Mouse (Mus musculus) intestine, embryonic 14.5 days (tissue): ENCODE measurements around the gene Ncor1. TPM values are rescaled to one million over a fixed set of nuclear protein-coding genes. Genes with fewer than 3 reads are reported as not detected.

ENCODE experiments used
- ATAC-seq: fragments of 200-750 bp; cut with Nextera tagmentation; replicated peaks from 2 replicates; pipeline ENCODE4 v1.8.0; 2017; ENCODE audit warnings: low read depth, moderate number of reproducible peaks, moderate TSS enrichment, moderate library complexity; ENCODE audit not compliant: low FRiP score, low TSS enrichment
- DNase-seq: peaks from one replicate; pipeline ENCODE4 v3.0.0-alpha.2; 2018; ENCODE audit warnings: low spot score
- H3K27ac ChIP-seq: fragments of 300-500 bp; sonication (generic); 2 replicates; pipeline ENCODE4 v1.5.1; 2014; ENCODE audit warnings: low read depth, mild to moderate bottlenecking, control low read depth
- H3K27me3 ChIP-seq: fragments of 300-500 bp; sonication (generic); replicated peaks from 2 replicates; pipeline ENCODE4 v1.6.1; 2014; ENCODE audit warnings: low read length, control low read depth; ENCODE audit not compliant: control insufficient read depth, insufficient read depth
- H3K36me3 ChIP-seq: fragments of 300-500 bp; sonication (generic); 2 replicates; pipeline ENCODE4 v1.6.1; 2014; ENCODE audit warnings: low read length, control low read depth; ENCODE audit not compliant: control insufficient read depth, insufficient read depth
- H3K4me1 ChIP-seq: fragments of 300-500 bp; sonication (generic); replicated peaks from 2 replicates; pipeline ENCODE4 v1.6.1; 2014; ENCODE audit warnings: low read length, control low read depth, mixed read lengths; ENCODE audit not compliant: control insufficient read depth, insufficient read depth
- H3K4me2 ChIP-seq: fragments of 300-500 bp; sonication (generic); 2 replicates; pipeline ENCODE4 v1.6.1; 2014; ENCODE audit warnings: low read length
- H3K4me3 ChIP-seq: fragments of 300-500 bp; sonication (generic); 2 replicates; pipeline ENCODE4 v1.5.1; 2014; ENCODE audit warnings: low read depth, low read length, control low read depth, mixed read lengths
- H3K9ac ChIP-seq: fragments of 300-500 bp; sonication (generic); 2 replicates; pipeline ENCODE4 v1.6.1; 2014; ENCODE audit warnings: mild to moderate bottlenecking, low read length
- H3K9me3 ChIP-seq: fragments of 300-500 bp; sonication (generic); 2 replicates; pipeline ENCODE4 v1.6.1; 2016; ENCODE audit warnings: low read length, control low read depth; ENCODE audit not compliant: control insufficient read depth
- WGBS: fragments of 180-500 bp; shearing (Covaris S2); extraction: QIAGEN DNeasy Blood & Tissue Kit; methylation state at CpG from one replicate; pipeline ENCODE4 v1.1.7; 2014; 5-methylcytosine and 5-hydroxymethylcytosine counted together
- polyA plus RNA-seq: library from polyadenylated mRNA; unstranded; fragments of >200 nt; fragmentation: Nextera tagmentation; extraction: Ambion mirVana; gene quantifications from 2 replicates; pipeline ENCODE4 v1.2.1, GENCODE M21; 2014

Gene Ncor1
- polyA plus RNA-seq, 1 experiment from 2014 or later = 158 TPM

GRCm38 (mm10) chr11:62456483-62457172 lies 1.7 kb downstream of the Ncor1 start:
- peak; percentile 82 for DNase-seq
- peak overlapping the region; percentile 98 for H3K9ac ChIP-seq
- peak overlapping the region; percentile 97 for H3K27ac ChIP-seq
- H3K4me3 ChIP-seq = peak overlapping the region; percentile 82
- H3K4me1 ChIP-seq = peaks cover 9% of the 10 kb centered on the region; the same call in 1 of the 2 replicates
- H3K4me2 ChIP-seq = peak overlapping the region; percentile 84
- H3K9me3 ChIP-seq = no peaks in the 10 kb centered on the region
- no peaks in the 10 kb centered on the region for H3K36me3 ChIP-seq
- under 1% methylated on average over 40 of the region's 42 CpGs for WGBS
- peak; percentile 74 for ATAC-seq
- no peaks in the 10 kb centered on the region for H3K27me3 ChIP-seq

- DNase-seq = no peak
- peak overlapping the region; percentile 97 for H3K27ac ChIP-seq
- 15% methylated on average over 3 of the region's 3 CpGs for WGBS
Observed at GRCm38 (mm10) chr11:62456021-62456482, 2.3 kb downstream of the Ncor1 start.

GRCm38 (mm10) chr11:62455193-62455592 lies 3.1 kb downstream of the Ncor1 start:
- Histone ChIP-seq H3K9me3 (no peaks in the 10 kb centered on the region), H3K4me3 (no peak overlapping the region), H3K4me1 (peaks cover 9% of the 10 kb centered on the region; the same call in 1 of the 2 replicates), H3K27me3 (no peaks in the 10 kb centered on the region), H3K4me2 (peak overlapping the region; percentile 84; the same call in 1 of the 2 replicates), H3K9ac (no peak overlapping the region), H3K27ac (no peak overlapping the region), H3K36me3 (peaks cover 7% of the 10 kb centered on the region; the same call in 1 of the 2 replicates)
- no peak for DNase-seq
- WGBS = 68% methylated on average over 1 of the region's 1 CpGs
- no peak for ATAC-seq

More at GRCm38 (mm10) chr11:62456021-62456482, 2.3 kb downstream of the Ncor1 start:
- peak overlapping the region; percentile 84 for H3K4me2 ChIP-seq
- H3K4me3 ChIP-seq = peak overlapping the region; percentile 82
- H3K36me3 ChIP-seq = 0 out of 2 replicates have a peak, but pooled peaks cover 1% of the 10 kb centered on the region
- H3K4me1 ChIP-seq = peaks cover 9% of the 10 kb centered on the region; the same call in 1 of the 2 replicates
- no peak for ATAC-seq
- peak overlapping the region; percentile 98 for H3K9ac ChIP-seq
- H3K27me3 ChIP-seq = no peaks in the 10 kb centered on the region
- no peaks in the 10 kb centered on the region for H3K9me3 ChIP-seq

GRCm38 (mm10) chr11:62448971-62449370 lies 9.4 kb downstream of the Ncor1 start:
- H3K9me3 ChIP-seq = no peaks in the 10 kb centered on the region
- H3K9ac ChIP-seq = no peak overlapping the region
- H3K4me2 ChIP-seq = no peak overlapping the region
- WGBS = 93% methylated on average over 6 of the region's 6 CpGs
- no peaks in the 10 kb centered on the region for H3K4me1 ChIP-seq
- H3K4me3 ChIP-seq = no peak overlapping the region
- ATAC-seq (no peak), DNase-seq (no peak)
- H3K27ac ChIP-seq = no peak overlapping the region
- H3K36me3 ChIP-seq = peaks cover 11% of the 10 kb centered on the region; the same call in 1 of the 2 replicates
- H3K27me3 ChIP-seq = no peaks in the 10 kb centered on the region

GRCm38 (mm10) chr11:62445799-62446198 lies 12.5 kb downstream of the Ncor1 start:
- Histone ChIP-seq H3K4me1 (no peaks in the 10 kb centered on the region), H3K27me3 (no peaks in the 10 kb centered on the region), H3K4me3 (no peak overlapping the region), H3K36me3 (peaks cover 8% of the 10 kb centered on the region; the same call in 1 of the 2 replicates), H3K9me3 (no peaks in the 10 kb centered on the region), H3K9ac (no peak overlapping the region), H3K27ac (no peak overlapping the region), H3K4me2 (no peak overlapping the region)
- ATAC-seq (no peak), DNase-seq (no peak)
- WGBS = 93% methylated on average over 3 of the region's 3 CpGs

GRCm38 (mm10) chr11:62440670-62441315 lies 17.5 kb downstream of the Ncor1 start:
- Histone ChIP-seq H3K4me2 (no peak overlapping the region), H3K4me1 (no peaks in the 10 kb centered on the region), H3K36me3 (peaks cover 13% of the 10 kb centered on the region), H3K27ac (no peak overlapping the region), H3K27me3 (no peaks in the 10 kb centered on the region), H3K9me3 (no peaks in the 10 kb centered on the region), H3K9ac (no peak overlapping the region), H3K4me3 (no peak overlapping the region)
- DNase-seq (no peak), ATAC-seq (no peak)
- WGBS = 92% methylated on average over 9 of the region's 9 CpGs

GRCm38 (mm10) chr11:62432211-62432610 lies 26.1 kb downstream of the Ncor1 start:
- WGBS = 90% methylated on average over 2 of the region's 2 CpGs
- no peak overlapping the region for H3K4me2 ChIP-seq
- no peaks in the 10 kb centered on the region for H3K9me3 ChIP-seq
- ATAC-seq (no peak), DNase-seq (no peak)
- no peak overlapping the region for H3K27ac ChIP-seq
- H3K4me3 ChIP-seq = no peak overlapping the region
- H3K27me3 ChIP-seq = no peaks in the 10 kb centered on the region
- no peak overlapping the region for H3K9ac ChIP-seq
- no peaks in the 10 kb centered on the region for H3K4me1 ChIP-seq
- H3K36me3 ChIP-seq = peaks cover 35% of the 10 kb centered on the region

GRCm38 (mm10) chr11:62427105-62427504 lies 31.2 kb downstream of the Ncor1 start:
- Histone ChIP-seq H3K27ac (no peak overlapping the region), H3K27me3 (no peaks in the 10 kb centered on the region), H3K9ac (no peak overlapping the region), H3K9me3 (no peaks in the 10 kb centered on the region), H3K4me3 (no peak overlapping the region), H3K4me1 (no peaks in the 10 kb centered on the region), H3K4me2 (no peak overlapping the region), H3K36me3 (peaks cover 30% of the 10 kb centered on the region)
- no peak for ATAC-seq
- WGBS = 78% methylated on average over 2 of the region's 3 CpGs
- no peak for DNase-seq
